Mouse (Mus musculus): ENCODE results near the gene Sun2.

GRCm38 (mm10) chr15:79720796-79721195 lies 21.5 kb downstream of the Sun2 start:
- TF ChIP-seq CTCF (IDR thresholded peaks at IDR 0.05; ENCODE audit: low read depth) = no peak
- no peak for TF ChIP-seq EP300 (IDR thresholded peaks at IDR 0.05; ENCODE audit: low read depth)

Data from liver, postnatal 0 days (tissue).